Mouse (Mus musculus) macrophage (primary cell): ENCODE measurements around the gene Sbf2. TPM values are rescaled to one million over a fixed set of nuclear protein-coding genes. Genes with fewer than 3 reads are reported as not detected.

Source experiments
- H3K27ac ChIP-seq: fragments of 350-480 bp; formaldehyde crosslinking; 2 replicates; pipeline ENCODE4 v1.9.0; 2021
- H3K36me3 ChIP-seq: fragments of 350-480 bp; formaldehyde crosslinking; 2 replicates; pipeline ENCODE4 v1.9.0; 2021; ENCODE audit errors: inconsistent target
- H3K4me3 ChIP-seq: fragments of 350-480 bp; formaldehyde crosslinking; 2 replicates; pipeline ENCODE4 v1.9.0; 2021; ENCODE audit errors: inconsistent target
- H3K79me2 ChIP-seq: fragments of 350-480 bp; formaldehyde crosslinking; 2 replicates; pipeline ENCODE4 v1.9.0; 2021; ENCODE audit errors: inconsistent target
- WGBS: methylation state at CpG from one replicate; pipeline ENCODE4 v1.1.7; 2026; ENCODE audit warnings: inconsistent platforms; ENCODE audit not compliant: missing documents; 5-methylcytosine and 5-hydroxymethylcytosine counted together
- polyA plus RNA-seq: library from polyadenylated mRNA; stranded (reverse); fragments of 250-400 nt; gene quantifications from 3 replicates; pipeline ENCODE4 v1.2.4, GENCODE M21; 2018; ENCODE audit warnings: inconsistent platforms
- total RNA-seq, 78 experiments: library from RNA; depleted of rRNA; stranded (reverse); fragments of 250-400 nt; gene quantifications; 1 replicate in 9 of 78; 2 replicates in 24 of 78; 3 replicates in 43 of 78; 4 replicates in 2 of 78; pipeline ENCODE4 v1.2.4; 2018; ENCODE audit warnings: inconsistent platforms in 56 of 78

Gene Sbf2
- 100 to 1,000 TPM; 133 to 207 (median 162) TPM for total RNA-seq (2018; cell fraction: chromatin; rRNA removed)
- 10 to 100 TPM; 25.2 to 52.5 (median 39.1) TPM for total RNA-seq (2018; cell fraction: cytosol; rRNA removed)
- 100 to 1,000 TPM in 13 of 26 experiments, 10 to 100 TPM in 13; 53.9 to 164 (median 100) TPM for total RNA-seq (2018; cell fraction: nucleus; rRNA removed)
- 34.5 to 46.3 TPM (median 42.4 TPM) in 3 replicates for polyA plus RNA-seq

GRCm38 (mm10) chr7:110614133-110615063 lies at the start of gene Sbf2:
Gene Sbf2, minus strand, starts transcription at chr7:110614922.
- H3K27ac ChIP-seq, result peak within 1 kb of the TSS; percentile 59
- under 1% methylated on average over 72 of the region's 127 CpGs for WGBS
- H3K4me3 ChIP-seq, result peak within 1 kb of the TSS; percentile 40
- H3K79me2 ChIP-seq, result peaks cover 39% of the 10 kb centered on the region
- H3K36me3 ChIP-seq, result no peaks in the 10 kb centered on the region

- 57% methylated on average over 3 of the region's 3 CpGs for WGBS
- Histone ChIP-seq H3K36me3 (no peaks in the 10 kb centered on the region), H3K4me3 (no peak overlapping the region)
Measured at GRCm38 (mm10) chr7:110658378-110658928, 43.7 kb upstream of the Sbf2 start.

GRCm38 (mm10) chr7:110655966-110656365 lies 41.2 kb upstream of the Sbf2 start:
- H3K79me2 ChIP-seq, result no peaks in the 10 kb centered on the region
- H3K36me3 ChIP-seq, result no peaks in the 10 kb centered on the region
- 44% methylated on average over 6 of the region's 6 CpGs for WGBS

More at GRCm38 (mm10) chr7:110658378-110658928, 43.7 kb upstream of the Sbf2 start:
- Histone ChIP-seq H3K27ac (no peak overlapping the region), H3K79me2 (no peaks in the 10 kb centered on the region)

GRCm38 (mm10) chr7:110655230-110655629 lies 40.5 kb upstream of the Sbf2 start:
- no peaks in the 10 kb centered on the region for H3K36me3 ChIP-seq
- 96% methylated on average over 3 of the region's 3 CpGs for WGBS

More at GRCm38 (mm10) chr7:110655966-110656365, 41.2 kb upstream of the Sbf2 start:
- Histone ChIP-seq H3K27ac (no peak overlapping the region), H3K4me3 (no peak overlapping the region)

GRCm38 (mm10) chr7:110651091-110651490 lies 36.4 kb upstream of the Sbf2 start:
- no peak overlapping the region for H3K27ac ChIP-seq
- no peaks in the 10 kb centered on the region for H3K36me3 ChIP-seq
- WGBS, result 87% methylated on average over 6 of the region's 6 CpGs
- H3K4me3 ChIP-seq, result no peak overlapping the region
- H3K79me2 ChIP-seq, result no peaks in the 10 kb centered on the region

More at GRCm38 (mm10) chr7:110655230-110655629, 40.5 kb upstream of the Sbf2 start:
- no peak overlapping the region for H3K4me3 ChIP-seq
- H3K27ac ChIP-seq, result no peak overlapping the region
- no peaks in the 10 kb centered on the region for H3K79me2 ChIP-seq

GRCm38 (mm10) chr7:110650491-110650890 lies 35.8 kb upstream of the Sbf2 start:
- 85% methylated on average over 4 of the region's 4 CpGs for WGBS

GRCm38 (mm10) chr7:110649133-110649987 lies 34.6 kb upstream of the Sbf2 start:
- WGBS, result 74% methylated on average over 6 of the region's 6 CpGs
- Histone ChIP-seq H3K4me3 (no peak overlapping the region), H3K27ac (no peak overlapping the region), H3K36me3 (no peaks in the 10 kb centered on the region), H3K79me2 (no peaks in the 10 kb centered on the region)

More at GRCm38 (mm10) chr7:110650491-110650890, 35.8 kb upstream of the Sbf2 start:
- Histone ChIP-seq H3K79me2 (no peaks in the 10 kb centered on the region), H3K36me3 (no peaks in the 10 kb centered on the region), H3K4me3 (no peak overlapping the region), H3K27ac (no peak overlapping the region)

- Histone ChIP-seq H3K4me3 (no peak overlapping the region), H3K79me2 (no peaks in the 10 kb centered on the region), H3K36me3 (no peaks in the 10 kb centered on the region), H3K27ac (no peak overlapping the region)
- 93% methylated on average over 12 of the region's 13 CpGs for WGBS
Measured at GRCm38 (mm10) chr7:110648455-110649085, 33.8 kb upstream of the Sbf2 start.

GRCm38 (mm10) chr7:110647559-110648454 lies 33.1 kb upstream of the Sbf2 start:
- WGBS, result 96% methylated on average over 15 of the region's 15 CpGs

GRCm38 (mm10) chr7:110646611-110647407 lies 32.1 kb upstream of the Sbf2 start:
- Histone ChIP-seq H3K79me2 (no peaks in the 10 kb centered on the region), H3K4me3 (no peak overlapping the region), H3K27ac (no peak overlapping the region), H3K36me3 (no peaks in the 10 kb centered on the region)
- 84% methylated on average over 8 of the region's 8 CpGs for WGBS

More at GRCm38 (mm10) chr7:110647559-110648454, 33.1 kb upstream of the Sbf2 start:
- Histone ChIP-seq H3K4me3 (no peak overlapping the region), H3K79me2 (no peaks in the 10 kb centered on the region), H3K36me3 (no peaks in the 10 kb centered on the region), H3K27ac (no peak overlapping the region)

GRCm38 (mm10) chr7:110645859-110646258 lies 31.1 kb upstream of the Sbf2 start:
- WGBS, result 67% methylated on average over 6 of the region's 6 CpGs
- Histone ChIP-seq H3K36me3 (no peaks in the 10 kb centered on the region), H3K79me2 (no peaks in the 10 kb centered on the region), H3K4me3 (no peak overlapping the region), H3K27ac (no peak overlapping the region)

- 82% methylated on average over 5 of the region's 5 CpGs for WGBS
- H3K27ac ChIP-seq, result no peak overlapping the region
- H3K36me3 ChIP-seq, result no peaks in the 10 kb centered on the region
- H3K4me3 ChIP-seq, result no peak overlapping the region
- no peaks in the 10 kb centered on the region for H3K79me2 ChIP-seq
Measured at GRCm38 (mm10) chr7:110645311-110645710, 30.6 kb upstream of the Sbf2 start.
